Mouse (Mus musculus): ENCODE results near the gene Mettl24.
"Not testable (repeated sequence)": the region's sequence is repeated elsewhere in the genome, so short reads cannot be mapped to it uniquely, and the experiment has no call there.

Mettl24 gene

DNA sequence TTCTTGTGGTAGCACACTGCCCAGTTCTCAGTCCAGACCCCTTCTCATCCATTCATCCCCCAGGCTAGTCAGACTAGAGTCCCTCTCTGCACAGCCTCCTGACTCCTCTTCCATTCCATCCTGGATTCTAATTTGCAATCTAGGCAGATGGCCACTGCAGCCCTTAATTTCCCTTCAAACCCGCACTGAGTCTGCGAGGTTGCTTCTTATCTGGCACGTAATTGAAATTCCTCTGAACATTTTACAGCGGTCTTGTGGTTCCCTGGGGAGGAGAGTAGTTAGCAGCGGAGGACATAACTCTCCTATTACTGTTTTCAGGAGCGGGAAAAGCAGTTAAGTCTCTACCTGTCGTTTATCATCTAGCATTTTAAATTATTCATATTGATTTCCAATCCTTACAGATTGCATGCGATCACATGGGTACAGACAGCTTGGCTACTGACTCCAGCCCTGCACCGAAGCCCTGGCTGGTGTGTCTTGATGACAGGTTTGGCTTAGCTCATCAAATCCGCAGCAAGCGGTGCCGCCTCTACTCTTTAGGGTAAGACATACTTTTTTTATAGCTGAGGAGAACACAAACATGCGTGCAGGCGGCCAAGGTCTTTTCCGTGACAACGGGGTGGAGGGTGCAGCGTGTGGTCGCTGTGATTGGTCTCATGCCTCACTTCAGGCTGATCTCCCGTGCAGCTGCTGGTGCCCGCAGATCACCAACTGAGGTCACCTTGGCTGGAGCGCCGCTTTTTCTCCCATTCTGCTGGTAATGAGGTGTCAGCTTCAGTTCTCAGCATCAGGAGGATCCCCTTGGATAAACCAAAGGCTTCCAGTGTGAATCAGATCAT, 54.4 kb downstream of the Mettl24 start:
- DNase-seq (ENCODE audit: low read depth, low spot score), result peak; percentile 69

DNA sequence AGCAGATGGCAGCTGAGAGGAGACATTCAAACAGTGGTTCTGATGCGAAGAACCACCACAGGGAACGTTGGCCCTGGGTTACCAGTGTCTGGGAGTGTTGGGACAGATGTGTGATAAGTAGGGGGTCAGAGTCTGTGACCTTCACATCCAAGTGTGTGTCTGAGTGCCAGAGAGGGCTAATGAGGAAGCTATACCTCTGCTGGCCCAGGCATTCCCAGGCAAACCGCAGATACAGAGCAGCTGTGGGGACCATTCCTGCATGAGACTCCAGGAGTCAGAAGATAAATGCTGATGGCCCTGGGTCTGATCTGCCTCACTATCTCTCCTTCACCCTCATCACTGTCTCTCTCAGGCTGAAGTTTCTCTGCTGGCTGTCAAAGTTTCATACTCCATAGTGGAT, 57.6 kb downstream of the Mettl24 start:
- no peak for DNase-seq (ENCODE audit: low read depth, low spot score)

DNA sequence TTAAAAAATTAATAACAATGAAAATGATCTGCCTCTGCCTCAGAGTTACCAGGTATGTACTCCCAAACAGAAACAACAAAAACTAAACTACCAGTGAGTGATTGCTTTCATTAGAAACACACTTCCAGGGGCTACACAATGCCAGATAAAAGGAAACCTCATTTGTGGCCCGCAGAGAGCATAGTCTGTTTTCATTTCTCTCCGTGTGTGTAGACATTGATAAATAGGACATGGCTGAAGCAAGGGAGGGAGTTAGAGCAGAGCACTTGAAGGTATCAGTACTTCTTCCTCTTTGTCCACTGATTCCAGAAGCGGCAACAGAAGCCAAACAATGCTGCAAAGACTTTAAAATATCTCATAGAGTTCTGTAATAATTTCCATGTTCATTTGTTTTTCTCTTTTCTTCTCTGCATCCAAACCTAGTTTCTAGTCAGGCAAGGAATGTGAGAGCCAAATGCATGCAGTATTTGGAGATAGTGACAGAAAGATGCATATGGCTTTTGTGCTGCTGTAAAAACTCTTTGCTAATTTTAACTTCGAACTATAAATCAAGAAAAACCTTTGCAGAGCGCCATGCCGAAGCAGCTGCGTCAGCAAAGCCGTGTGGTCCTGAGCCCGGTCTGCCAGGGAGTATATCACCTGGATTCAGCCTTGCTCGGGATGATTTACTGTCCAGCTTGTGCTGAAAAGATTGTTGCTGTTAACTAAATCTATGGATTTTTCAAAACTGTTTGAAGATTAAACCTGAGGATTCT, 67.4 kb downstream of the Mettl24 start:
- DNase-seq (ENCODE audit: low read depth, low spot score), result peak; percentile 77

DNA sequence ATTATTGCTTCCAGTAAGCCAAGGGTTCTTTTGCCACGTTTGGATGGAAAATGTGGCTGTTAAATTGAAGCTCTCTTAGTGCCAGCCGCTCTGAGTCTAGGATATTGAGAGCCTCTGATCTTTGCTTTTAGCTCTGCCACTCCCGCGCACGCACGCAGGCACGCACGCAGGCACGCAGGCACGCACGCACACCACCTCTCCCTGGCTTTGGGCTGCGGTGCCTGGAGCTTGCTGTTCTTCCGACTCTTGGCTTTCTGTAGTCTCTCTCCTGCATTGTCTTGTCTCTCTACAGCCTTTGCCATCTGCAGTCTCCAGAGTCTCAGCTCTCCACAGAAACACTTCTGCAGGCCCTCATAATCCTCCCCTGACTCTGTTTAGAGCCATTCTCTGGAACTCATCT, 68.1 kb downstream of the Mettl24 start:
- DNase-seq (ENCODE audit: low read depth, low spot score), result peak; percentile 67

DNA sequence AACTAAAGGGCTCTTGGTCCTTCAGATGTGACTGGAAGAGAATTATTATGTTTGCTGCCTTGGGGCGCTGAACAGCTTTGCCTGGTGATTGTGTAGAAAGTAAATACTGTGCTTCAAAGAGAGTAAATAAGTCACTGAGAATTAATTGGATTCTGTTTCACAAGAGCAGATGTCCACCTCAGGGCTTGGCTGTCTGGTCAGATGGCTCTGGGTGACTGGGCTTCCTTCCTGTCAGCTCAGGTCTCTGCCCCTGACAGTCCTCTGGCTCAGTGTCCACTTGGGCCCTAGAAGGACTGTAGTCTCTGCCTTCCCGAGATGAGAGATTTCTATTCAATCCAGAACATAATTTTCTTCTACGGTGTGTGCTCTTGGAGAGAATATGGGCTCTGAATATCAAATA, 70.0 kb downstream of the Mettl24 start:
- DNase-seq (ENCODE audit: low read depth, low spot score), result peak; percentile 77

DNA sequence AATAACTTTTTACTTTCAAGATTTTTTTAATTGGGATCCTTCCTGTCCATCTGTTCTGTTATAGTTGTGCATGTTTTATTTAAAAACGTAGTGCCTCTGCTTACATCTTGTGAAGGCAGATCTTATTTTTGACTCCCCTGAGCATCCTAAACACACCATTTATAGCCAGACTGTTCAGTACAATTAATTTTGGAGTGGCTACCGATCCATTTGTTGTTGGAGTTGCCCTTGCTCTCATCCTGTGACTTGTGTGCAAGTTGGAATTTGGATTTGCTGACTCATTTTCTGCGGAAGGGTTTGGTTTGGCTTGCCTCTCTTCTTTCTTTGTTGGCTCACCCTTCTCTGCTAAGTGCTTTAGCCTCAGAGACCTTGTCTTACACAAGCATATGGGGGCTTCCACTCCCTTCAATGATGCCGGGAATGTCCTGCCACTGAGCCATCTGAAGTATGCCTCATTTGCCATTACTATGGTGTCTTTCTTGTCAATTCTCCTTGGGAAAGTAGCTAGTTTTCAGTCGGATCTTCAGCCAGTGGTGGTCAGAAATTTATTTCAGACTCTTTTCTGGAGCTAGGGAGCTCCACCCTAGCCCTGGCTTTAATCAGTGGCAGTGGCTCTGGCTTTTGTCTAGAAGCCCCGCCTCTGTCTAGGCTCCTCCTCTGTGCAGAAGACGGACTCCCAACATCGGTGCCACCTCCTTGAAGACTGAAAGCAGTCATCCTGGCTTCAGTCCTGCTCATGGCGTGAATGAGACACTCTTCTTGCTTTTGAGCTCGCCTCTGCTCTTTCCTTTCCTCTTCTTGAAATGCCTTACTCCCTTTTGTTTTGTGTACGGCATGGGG, 75.3 kb downstream of the Mettl24 start:
- peak; percentile 58 for DNase-seq (ENCODE audit: low read depth, low spot score)

DNA sequence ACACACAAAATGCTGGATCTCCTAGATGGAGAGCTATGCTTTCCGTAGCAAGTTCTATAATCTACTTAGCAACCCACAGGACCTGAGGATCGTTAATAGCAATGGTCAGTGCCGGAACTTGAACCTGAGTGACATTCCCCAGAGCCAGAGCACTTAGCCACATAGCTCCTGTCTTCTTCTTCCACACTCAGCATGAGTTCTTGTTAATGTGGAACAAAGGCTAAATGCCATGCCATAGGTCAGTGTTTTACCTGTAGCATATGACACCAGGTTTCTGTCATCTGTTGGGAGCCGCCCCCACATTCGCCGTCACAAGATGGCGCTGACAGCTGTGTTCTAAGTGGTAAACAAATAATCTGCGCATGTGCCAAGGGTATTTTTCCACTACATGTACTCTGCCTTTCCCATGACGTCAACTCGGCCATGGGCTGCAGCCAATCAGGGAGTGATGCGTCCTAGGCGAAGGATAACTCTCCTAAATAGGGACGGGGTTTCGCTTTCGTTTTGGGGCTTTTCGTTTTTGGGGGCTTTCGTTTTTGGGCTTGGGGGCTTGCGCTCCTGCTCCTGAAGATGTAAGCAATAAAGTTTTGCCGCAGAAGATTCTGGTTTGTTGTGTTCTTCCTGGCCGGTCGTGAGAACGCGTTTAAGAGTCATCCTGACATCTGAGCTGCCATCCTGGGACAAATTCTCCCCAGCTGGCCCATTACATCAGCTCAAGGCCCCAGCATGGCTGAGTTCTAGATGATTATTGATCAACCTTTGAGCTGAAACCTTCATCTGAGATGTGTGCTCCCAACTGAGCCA, 76.5 kb downstream of the Mettl24 start:
- DNase-seq (ENCODE audit: low read depth, low spot score), result not testable (repeated sequence)

DNA sequence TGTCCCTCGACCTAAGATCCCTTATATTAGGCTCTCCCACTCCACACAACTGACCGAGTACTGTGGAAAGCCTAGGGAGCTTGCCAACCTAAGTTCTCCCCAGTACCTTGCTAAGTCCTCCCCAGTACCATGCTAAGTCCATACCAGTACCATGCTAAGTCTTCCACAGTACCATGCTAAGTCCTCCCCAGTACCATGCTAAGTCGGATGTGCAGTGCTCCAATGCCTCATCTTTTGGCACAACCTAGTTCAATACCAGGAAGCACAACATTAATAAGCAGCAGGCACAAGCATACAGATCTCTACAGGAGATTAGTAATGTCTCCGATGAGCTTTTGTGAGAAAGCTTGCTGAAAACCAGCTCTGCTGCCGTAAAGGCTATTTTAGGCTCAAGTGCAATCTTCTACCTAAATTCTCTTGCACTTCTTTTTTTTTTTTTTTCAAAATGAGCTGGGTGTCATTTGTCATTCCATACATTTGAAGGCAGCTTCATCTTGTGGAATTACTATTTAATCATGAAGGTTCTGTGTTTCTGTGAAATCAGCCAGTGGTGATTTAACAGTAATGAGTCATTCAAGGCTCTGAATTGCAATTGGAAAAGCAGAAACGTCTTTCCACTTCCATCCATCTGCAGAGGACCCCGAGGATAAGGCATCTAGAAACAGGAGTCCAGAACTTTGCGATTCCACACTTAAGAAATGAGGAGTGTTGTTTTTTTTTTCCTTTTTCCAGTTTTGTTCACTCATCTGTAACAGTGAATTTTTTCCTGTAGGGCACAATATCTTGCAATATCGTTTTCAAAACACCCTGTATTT, 77.3 kb downstream of the Mettl24 start:
- DNase-seq (ENCODE audit: low read depth, low spot score), result peak; percentile 60

DNA sequence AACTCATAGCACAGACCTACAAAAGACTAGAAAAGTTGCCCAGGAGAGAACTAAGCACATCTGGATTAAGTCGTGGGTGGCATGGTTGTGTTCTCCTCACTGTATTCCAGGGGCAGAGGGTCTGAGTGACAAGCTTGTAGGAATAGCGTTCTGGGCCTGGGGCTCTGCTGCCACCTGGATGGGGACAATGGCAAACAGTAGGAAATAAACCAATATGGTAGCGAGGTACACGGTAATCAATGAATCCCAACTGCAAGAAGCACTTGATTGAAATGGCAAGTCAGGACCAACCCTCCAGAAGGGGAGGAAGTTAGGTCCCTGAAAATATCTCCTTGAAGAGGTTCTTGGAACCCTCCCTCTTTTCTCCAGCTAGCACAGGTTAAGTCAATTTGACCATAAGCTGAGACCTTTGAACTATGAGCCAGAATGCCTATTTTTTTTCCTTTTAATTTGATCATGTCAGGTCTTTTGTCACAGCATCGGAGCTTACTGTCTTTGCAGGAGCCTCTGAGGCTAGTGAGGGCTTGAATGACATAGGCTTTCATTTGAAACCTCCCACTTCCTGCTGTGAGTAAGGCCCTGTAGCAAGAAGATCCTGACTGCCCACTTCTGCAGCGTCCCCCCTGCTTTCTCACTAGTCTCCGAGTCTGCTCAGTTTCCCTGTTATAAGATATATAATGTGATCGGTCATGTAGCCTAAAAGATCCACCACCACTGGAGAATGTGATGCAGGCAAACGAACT, 78.1 kb downstream of the Mettl24 start:
- DNase-seq (ENCODE audit: low read depth, low spot score), result no peak

DNA sequence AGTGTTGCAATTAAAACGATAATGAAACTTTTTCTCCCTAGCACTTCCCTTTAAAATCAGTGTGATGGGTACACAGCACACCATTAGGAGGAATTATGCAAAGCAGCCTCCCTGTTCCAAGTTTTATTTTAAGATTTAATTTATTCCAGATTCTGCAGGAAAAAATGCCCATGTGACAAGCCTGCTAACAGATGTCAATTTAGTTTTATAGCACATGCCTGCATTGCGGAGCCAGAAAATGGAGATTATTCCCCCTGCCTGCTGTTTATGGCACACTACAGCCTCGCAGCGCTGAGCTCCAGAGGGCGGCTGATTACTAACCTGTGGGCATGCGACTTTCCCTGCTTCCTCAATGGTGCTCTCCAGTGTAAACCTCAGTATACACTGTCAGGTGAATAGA, 79.5 kb downstream of the Mettl24 start:
- DNase-seq (ENCODE audit: low read depth, low spot score), result peak; percentile 84

DNA sequence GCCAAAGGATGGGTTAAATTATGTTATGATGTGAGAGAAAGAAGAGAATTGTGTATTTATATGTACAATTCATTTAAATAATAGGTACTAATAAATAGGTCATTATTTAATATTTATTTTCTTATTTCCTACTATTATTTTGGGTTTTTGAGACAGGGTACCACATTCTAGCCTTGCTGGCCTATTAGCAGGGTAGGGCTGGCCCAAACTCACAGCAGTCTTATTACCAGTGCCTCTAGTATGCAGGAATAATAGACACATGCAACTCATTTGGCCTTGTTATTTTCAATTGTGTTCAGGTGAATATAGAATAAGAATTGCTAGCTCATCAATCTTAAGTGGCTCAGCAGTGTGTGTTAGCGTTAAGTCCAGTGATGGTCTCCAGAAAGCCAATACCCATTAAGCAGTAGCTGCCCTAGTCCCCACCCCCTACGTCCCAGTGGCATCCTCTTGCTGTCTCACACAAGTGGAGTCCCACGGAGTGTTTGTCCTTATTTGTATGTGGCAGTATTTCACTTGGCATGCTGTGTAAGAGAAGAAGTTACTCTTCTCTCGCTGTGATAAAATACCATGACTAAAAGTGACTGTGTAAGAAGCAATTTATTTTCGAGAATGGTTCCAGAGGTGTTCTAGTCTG, 80.1 kb downstream of the Mettl24 start:
- no peak for DNase-seq (ENCODE audit: low read depth, low spot score)

DNA sequence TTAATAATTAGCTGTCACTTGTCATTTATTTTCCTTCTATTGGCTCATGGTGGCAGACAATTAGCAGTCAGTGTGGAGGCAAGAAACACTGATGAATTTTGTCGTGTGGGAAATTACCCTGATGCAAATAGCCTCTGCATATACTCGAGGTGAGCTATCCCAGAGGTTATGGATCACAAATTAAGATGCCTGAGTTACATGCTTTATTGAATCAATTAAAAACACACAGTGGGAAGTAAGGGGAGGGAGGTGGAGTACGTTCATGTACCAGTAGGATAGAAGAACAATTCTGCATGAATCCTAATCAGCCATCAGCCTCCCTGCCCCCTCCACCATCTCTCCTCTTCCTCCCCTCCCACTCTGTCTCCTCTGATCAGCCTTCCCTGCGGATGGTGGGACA, 89.2 kb downstream of the Mettl24 start:
- DNase-seq (ENCODE audit: low read depth, low spot score), result no peak

DNA sequence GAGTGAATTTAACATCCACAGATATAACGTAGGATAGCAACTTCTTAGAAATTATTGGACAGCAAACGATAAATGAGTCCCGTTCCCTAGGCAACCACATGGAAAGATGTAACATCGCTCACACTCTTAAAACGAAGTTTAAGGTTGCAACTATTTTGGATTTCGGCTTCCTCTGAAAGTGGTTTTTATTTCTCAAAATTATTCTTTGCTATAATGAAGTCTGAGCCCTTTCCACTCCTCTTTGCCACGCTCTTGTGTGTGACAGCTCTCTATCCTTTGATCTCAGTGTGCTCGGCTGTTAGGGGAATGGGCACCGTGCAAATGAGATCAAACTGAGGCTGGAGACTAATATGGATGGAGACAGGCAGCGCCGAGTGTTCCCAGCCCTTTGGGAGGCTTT, 92.1 kb downstream of the Mettl24 start:
- DNase-seq (ENCODE audit: low read depth, low spot score), result peak; percentile 68

DNA sequence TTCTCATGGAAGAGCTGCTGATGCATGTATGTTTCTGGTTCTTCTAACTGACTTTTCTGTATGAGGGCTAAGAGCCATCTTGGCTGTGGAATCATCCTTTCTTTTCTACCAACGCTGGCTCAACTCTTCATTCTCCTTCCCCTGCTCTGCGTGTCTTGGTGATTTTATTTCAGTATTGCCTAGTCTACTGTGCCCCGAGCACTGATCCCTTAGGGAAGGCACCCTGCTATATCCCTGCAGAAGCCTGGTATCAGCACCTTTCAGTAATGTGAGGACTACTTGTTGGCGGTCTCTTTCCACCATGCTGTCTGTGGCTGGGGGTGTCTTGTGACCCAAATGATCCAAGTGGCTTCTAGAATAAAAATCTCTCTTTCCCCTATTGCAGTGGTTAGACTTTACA, 92.6 kb downstream of the Mettl24 start:
- DNase-seq (ENCODE audit: low read depth, low spot score), result no peak

DNA sequence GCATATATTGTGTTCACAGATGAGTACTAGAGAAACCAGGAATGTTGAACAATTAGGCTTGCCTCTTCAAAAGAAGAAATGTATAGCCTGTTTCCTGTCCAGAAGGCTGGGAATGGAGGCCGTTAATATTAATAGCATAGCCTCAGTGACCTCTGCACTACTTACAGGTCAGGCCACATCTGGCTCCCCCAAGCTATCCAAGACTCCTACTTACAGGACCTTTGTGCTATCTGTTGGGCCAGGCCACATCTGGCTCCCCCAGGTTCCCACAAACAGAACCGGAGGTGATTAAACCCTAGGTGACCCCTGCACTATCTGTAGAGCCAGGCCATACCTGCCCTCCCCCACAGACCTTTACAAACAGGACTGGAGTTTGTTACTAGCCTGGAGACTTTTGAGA, 94.1 kb downstream of the Mettl24 start:
- no peak for DNase-seq (ENCODE audit: low read depth, low spot score)

DNA sequence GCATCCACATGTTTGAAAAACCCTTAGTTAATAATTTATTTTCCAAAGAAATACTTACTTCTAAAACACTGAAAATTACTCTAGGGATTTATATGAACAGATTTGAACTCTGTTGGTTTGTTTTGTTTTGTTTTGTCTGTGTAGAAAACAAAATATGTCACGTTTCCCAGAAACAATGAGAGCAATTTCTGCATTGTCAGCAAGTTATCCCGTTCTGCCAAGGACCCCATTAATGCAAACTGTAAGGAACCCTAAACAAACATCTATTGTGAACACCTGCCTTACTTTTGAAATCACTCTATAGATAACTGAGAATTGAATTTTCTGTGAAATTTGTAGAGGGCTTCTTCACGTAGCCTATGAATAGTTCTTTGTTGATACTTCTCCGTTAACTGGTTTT, 95.4 kb downstream of the Mettl24 start:
- no peak for DNase-seq (ENCODE audit: low read depth, low spot score)

DNA sequence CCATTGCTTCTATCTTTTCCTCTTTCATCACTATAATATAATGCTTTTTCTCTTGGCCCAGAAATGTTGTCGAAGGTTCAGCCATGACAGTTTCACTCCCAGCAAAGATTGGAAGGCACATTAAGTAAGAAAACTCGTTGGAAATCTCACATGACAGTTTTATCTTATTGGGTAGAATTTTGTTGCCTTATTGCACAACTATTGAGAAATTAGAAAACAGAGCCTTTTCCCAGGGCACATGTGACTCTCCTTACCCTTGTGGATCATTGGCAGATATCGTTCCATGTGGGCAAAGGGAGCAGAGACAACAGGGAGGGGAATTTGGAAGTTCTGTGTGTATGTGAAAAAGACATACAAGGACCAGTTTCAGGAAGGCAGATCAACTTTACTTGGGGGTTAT, 107.3 kb downstream of the Mettl24 start:
- DNase-seq (ENCODE audit: low read depth, low spot score), result no peak

DNA sequence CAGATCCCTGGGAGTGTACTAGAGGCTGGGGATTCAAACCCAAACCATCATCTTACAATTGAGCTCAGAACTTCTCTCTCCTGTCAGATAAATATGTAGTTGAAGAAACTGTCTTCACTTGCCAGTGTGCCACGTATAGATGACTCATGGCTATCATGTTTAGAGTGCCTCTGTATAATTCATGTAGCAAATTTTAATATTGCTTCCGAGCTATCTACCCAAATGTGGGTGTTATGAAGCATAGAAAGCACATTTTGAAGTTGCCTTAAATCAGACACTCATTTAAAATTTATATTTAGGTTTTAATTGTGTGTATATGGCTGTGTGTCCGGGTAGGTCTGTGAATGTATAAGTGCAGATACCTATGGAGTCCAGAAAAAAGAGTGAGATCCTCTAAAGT, 109.0 kb downstream of the Mettl24 start:
- peak; percentile 46 for DNase-seq (ENCODE audit: low read depth, low spot score)

DNA sequence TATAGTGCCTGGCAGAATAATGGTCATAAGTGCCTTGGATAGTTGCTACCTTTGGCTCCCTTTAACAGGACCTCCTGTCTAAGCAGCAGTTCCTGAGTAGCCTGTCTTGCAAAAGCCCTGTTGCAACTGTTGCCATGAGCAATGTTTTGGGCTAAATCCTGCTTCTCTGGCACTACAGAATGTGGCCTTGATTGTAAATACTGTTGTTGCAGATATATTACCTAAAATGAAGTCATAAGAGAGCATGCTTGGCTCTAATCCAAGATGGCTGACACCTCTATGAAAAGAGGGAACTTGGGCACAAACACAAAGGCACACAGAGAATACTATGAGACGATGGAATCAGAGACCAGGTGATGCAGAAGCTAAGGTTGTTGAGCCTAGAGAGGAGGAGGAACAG, 122.1 kb downstream of the Mettl24 start:
- no peak for DNase-seq (ENCODE audit: low read depth, low spot score)
